24 mouse cellular contexts compared by ENCODE assay signal in the genomic region with DNA sequence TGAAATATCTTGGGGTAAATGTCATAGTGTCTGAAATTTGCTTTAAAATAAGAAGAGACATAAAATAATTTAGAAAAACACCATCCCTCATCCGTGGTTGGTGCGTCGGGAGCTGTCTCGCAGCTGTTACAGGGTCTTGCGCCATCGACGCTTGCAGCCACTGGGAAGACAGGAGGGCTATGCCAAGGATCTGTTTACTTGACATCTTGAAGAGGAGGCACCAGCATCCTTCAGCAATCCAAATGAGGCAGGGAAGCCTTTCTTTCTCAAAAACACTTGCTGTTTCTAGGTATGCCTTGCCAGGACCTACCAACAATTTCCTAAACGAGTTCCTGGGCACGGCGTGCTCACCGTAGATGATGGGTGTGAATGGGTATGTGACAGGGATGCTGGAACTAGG. TPM values are rescaled to one million over a fixed set of nuclear protein-coding genes. Genes with fewer than 3 reads are reported as not detected.
A peak's percentile ranks its signal among the peaks of the same experiment; 100 is the strongest.
DNase-seq lines count a peak whose midpoint lies in the region; ATAC-seq and TF ChIP-seq lines count a peak whose summit lies in the region.
"Had no signal": no experiment of that assay in that cellular context is flagged by ENCODE, and none has a peak within 500 bp of the region (broad histone marks: within the 10 kb centered on the region; RNA-seq: fewer than 3 reads in every experiment).

No protein-coding gene starts in this region.

- no peaks in the 10 kb centered on the region for H3K27me3 ChIP-seq in liver, embryonic 13.5 days
- no peaks in the 10 kb centered on the region for H3K27me3 ChIP-seq in CH12.LX (replicated peaks)
- no peaks in the 10 kb centered on the region for H3K27me3 ChIP-seq in liver, embryonic 14.5 days (ENCODE audit: control insufficient read depth, insufficient read depth, low read length)
- no peaks in the 10 kb centered on the region for H3K27me3 ChIP-seq in midbrain, postnatal 0 days (ENCODE audit: insufficient read depth, low read length)
- H3K27me3 ChIP-seq: embryonic facial prominence, embryonic 12.5 days; heart, embryonic 15.5 days; limb, embryonic 15.5 days; neural tube, embryonic 13.5 days had no signal

- peaks cover 91% of the 10 kb centered on the region for H3K4me1 ChIP-seq in liver, embryonic 13.5 days (replicated peaks)
- H3K4me1 ChIP-seq in CH12.LX (ENCODE audit: control insufficient read depth in 1 of 2, insufficient read depth in 2 of 2): peaks cover 25 to 90% of the 10 kb centered on the region in 2 experiments
- peaks cover 50 to 66% of the 10 kb centered on the region in 2 experiments for H3K4me1 ChIP-seq in liver, embryonic 14.5 days (replicated peaks; ENCODE audit: control insufficient read depth in 2 of 2, insufficient read depth in 2 of 2, low read length in 1 of 2)
- H3K4me1 ChIP-seq in midbrain, postnatal 0 days (ENCODE audit: insufficient read depth, low read length): peaks cover 3% of the 10 kb centered on the region; the same call in 1 of the 2 replicates
- H3K4me1 ChIP-seq: embryonic facial prominence, embryonic 12.5 days had no signal

- no peak overlapping the region for H3K4me2 ChIP-seq in liver, embryonic 13.5 days
- H3K4me2 ChIP-seq in CH12.LX (ENCODE audit: insufficient read depth, low read depth, poor library complexity, severe bottlenecking): no peak overlapping the region
- no peak overlapping the region for H3K4me2 ChIP-seq in liver, embryonic 14.5 days (ENCODE audit: low read depth)
- no peak overlapping the region for H3K4me2 ChIP-seq in midbrain, postnatal 0 days (ENCODE audit: low read depth, low read length, poor library complexity, severe bottlenecking)
- H3K4me2 ChIP-seq: embryonic facial prominence, embryonic 12.5 days; heart, embryonic 15.5 days; hindbrain, embryonic 14.5 days; limb, embryonic 15.5 days; neural tube, embryonic 13.5 days had no signal

- TF ChIP-seq POLR2A in CH12.LX (IDR thresholded peaks at IDR 0.05; ENCODE audit: low read depth, low read length): no peak

- H3K79me2 ChIP-seq in CH12.LX (replicated peaks; ENCODE audit: control insufficient read depth, extremely low read depth, insufficient read depth, poor library complexity, severe bottlenecking): peaks cover 12% of the 10 kb centered on the region

- H3K9ac ChIP-seq in liver, embryonic 13.5 days: no peak overlapping the region
- H3K9ac ChIP-seq in CH12.LX (ENCODE audit: insufficient read depth, low read depth): no peak overlapping the region
- no peak overlapping the region for H3K9ac ChIP-seq in liver, embryonic 14.5 days (replicated peaks)
- no peak overlapping the region for H3K9ac ChIP-seq in midbrain, postnatal 0 days (replicated peaks; ENCODE audit: low read length, poor library complexity, severe bottlenecking)
- H3K9ac ChIP-seq: embryonic facial prominence, embryonic 12.5 days; heart, embryonic 15.5 days; hindbrain, embryonic 14.5 days; limb, embryonic 15.5 days; neural tube, embryonic 13.5 days had no signal

- in situ Hi-C loops in CH12.LX (cut with MboI; ENCODE audit: low pct_ligation_motif_present, low pct_unique_long_range_greater_than_20kb, low sequenced_read_pairs): no loop called here

- no peaks in the 10 kb centered on the region for H3K36me3 ChIP-seq in liver, embryonic 13.5 days
- H3K36me3 ChIP-seq in CH12.LX (replicated peaks in 1 of 2; ENCODE audit: control insufficient read depth in 1 of 2, insufficient read depth in 1 of 2, low read length in 1 of 2): no peaks in the 10 kb centered on the region
- no peaks in the 10 kb centered on the region for H3K36me3 ChIP-seq in liver, embryonic 14.5 days (replicated peaks; ENCODE audit: control insufficient read depth, insufficient read depth, low read depth)
- no peaks in the 10 kb centered on the region for H3K36me3 ChIP-seq in midbrain, postnatal 0 days (ENCODE audit: insufficient read depth, low read length)
- H3K36me3 ChIP-seq: embryonic facial prominence, embryonic 12.5 days; heart, embryonic 15.5 days; limb, embryonic 15.5 days; neural tube, embryonic 13.5 days had no signal

- H3K27ac ChIP-seq in liver, embryonic 13.5 days: peak overlapping the region; percentile 68
- H3K27ac ChIP-seq in CH12.LX (ENCODE audit: insufficient read depth, low read depth): peak overlapping the region; percentile 89
- peak overlapping the region; percentile 8; the same call in 1 of the 2 replicates for H3K27ac ChIP-seq in liver, embryonic 14.5 days
- H3K27ac ChIP-seq in midbrain, postnatal 0 days (ENCODE audit: low read depth, low read length): no peak overlapping the region
- H3K27ac ChIP-seq: embryonic facial prominence, embryonic 12.5 days; gastrocnemius, adult 2 months; heart, embryonic 15.5 days; hindbrain, embryonic 14.5 days; limb, embryonic 15.5 days; neural tube, embryonic 13.5 days had no signal

- H3K4me3 ChIP-seq in liver, embryonic 13.5 days (replicated peaks): no peak overlapping the region
- H3K4me3 ChIP-seq in CH12.LX (replicated peaks in 1 of 3; ENCODE audit: low read depth in 2 of 3, low read length in 2 of 3, poor library complexity in 1 of 3): no peak overlapping the region
- H3K4me3 ChIP-seq in liver, embryonic 14.5 days (ENCODE audit: insufficient read depth in 1 of 2, low read depth in 2 of 2, low read length in 2 of 2): no peak overlapping the region
- no peak overlapping the region for H3K4me3 ChIP-seq in midbrain, postnatal 0 days (ENCODE audit: low read depth, low read length)
- H3K4me3 ChIP-seq: embryonic facial prominence, embryonic 12.5 days; gastrocnemius, adult 2 months; heart, embryonic 15.5 days; limb, embryonic 15.5 days; neural tube, embryonic 13.5 days had no signal

- TF ChIP-seq CTCF in CH12.LX (conservative IDR thresholded peaks at IDR 0.05 in 1 of 2, IDR thresholded peaks at IDR 0.05 in 1 of 2; ENCODE audit: low read depth in 2 of 2, low read length in 2 of 2): no peak
- TF ChIP-seq CTCF in liver, embryonic 14.5 days (IDR thresholded peaks at IDR 0.05; ENCODE audit: low read depth): no peak
- TF ChIP-seq CTCF in midbrain, postnatal 0 days (IDR thresholded peaks at IDR 0.05): no peak

- dilution Hi-C loops in CH12.LX (cut with MboI; ENCODE audit: extremely low pct_ligation_motif_present, extremely low pct_unique_long_range_greater_than_20kb, low sequenced_read_pairs): loop anchor here (25.0 kb wide), 1 partner anchor 102 kb away; no protein-coding TSS in a partner anchor

- WGBS in liver, embryonic 13.5 days (ENCODE audit: insufficient replicate concordance): 85% methylated on average over 11 of the region's 11 CpGs
- 85% methylated on average over 11 of the region's 11 CpGs for WGBS in liver, embryonic 14.5 days (ENCODE audit: insufficient replicate concordance)
- WGBS in midbrain, postnatal 0 days: 87% methylated on average over 11 of the region's 11 CpGs

- DNase-seq in liver, embryonic 13.5 days: no peak
- no peak for DNase-seq in liver
- no peak for DNase-seq in CH12.LX (ENCODE audit: extremely low read depth)
- DNase-seq in MN1 (ENCODE audit: low spot score): peak; percentile 62
- DNase-seq in liver, embryonic 14.5 days (ENCODE audit: low read depth in 3 of 3, low spot score in 3 of 3): no peak
- no peak for DNase-seq in midbrain, postnatal 0 days (ENCODE audit: low spot score)
- no peak for DNase-seq in embryo, embryonic 11 days
- no peak for DNase-seq in natural killer cell, adult 2 months (ENCODE audit: low spot score in 2 of 2)
- DNase-seq: adrenal gland, postnatal 25 days; cerebellum, adult 11 months; cerebellum, postnatal 10 days; gastrocnemius, adult 2 months; heart, postnatal 36 days; kidney, adult 8-10 months; kidney, postnatal 10 days; left cerebral cortex, postnatal 4 days; midbrain, embryonic 14.5 days; retina, postnatal 1 day; thymus, postnatal 14 days had no signal

- TF ChIP-seq RAD21 in CH12.LX (IDR thresholded peaks at IDR 0.05; ENCODE audit: low read depth, low read length): no peak

- no peak for ATAC-seq in liver, embryonic 13.5 days (ENCODE audit: low read depth)
- ATAC-seq in liver, embryonic 14.5 days (ENCODE audit: insufficient read depth): no peak
- ATAC-seq in midbrain, postnatal 0 days (ENCODE audit: low FRiP score): no peak

- no peaks in the 10 kb centered on the region for H3K9me3 ChIP-seq in liver, embryonic 13.5 days (replicated peaks)
- no peaks in the 10 kb centered on the region for H3K9me3 ChIP-seq in CH12.LX (replicated peaks; ENCODE audit: low read length)
- no peaks in the 10 kb centered on the region for H3K9me3 ChIP-seq in liver, embryonic 14.5 days (ENCODE audit: control insufficient read depth, low read length)
- no peaks in the 10 kb centered on the region for H3K9me3 ChIP-seq in midbrain, postnatal 0 days (ENCODE audit: low read length)
- H3K9me3 ChIP-seq: embryonic facial prominence, embryonic 12.5 days; heart, embryonic 15.5 days; limb, embryonic 15.5 days; neural tube, embryonic 13.5 days had no signal

- no peak for TF ChIP-seq EP300 in CH12.LX (IDR thresholded peaks at IDR 0.05; ENCODE audit: low read length)
- TF ChIP-seq EP300 in liver, embryonic 14.5 days (IDR thresholded peaks at IDR 0.05; ENCODE audit: low read depth): no peak

TF ChIP-seq in CH12.LX, 34 proteins besides CTCF, POLR2A, EP300 and RAD21:
- TF ChIP-seq PAX5 (IDR thresholded peaks at IDR 0.05; ENCODE audit: low read length) (no peak), KAT2A (IDR thresholded peaks at IDR 0.05; ENCODE audit: insufficient replicate concordance, low read length) (no peak), MXI1 (IDR thresholded peaks at IDR 0.05; ENCODE audit: low read depth, low read length) (no peak), IRF4 (IDR thresholded peaks at IDR 0.05; ENCODE audit: low read depth, low read length) (no peak), NELFE (IDR thresholded peaks at IDR 0.05; ENCODE audit: low read depth, low read length) (no peak), UBTF (IDR thresholded peaks at IDR 0.05; ENCODE audit: low read depth, low read length) (no peak), GABPA (IDR thresholded peaks at IDR 0.05; ENCODE audit: insufficient replicate concordance, low read depth, low read length) (no peak), ZNF384 (IDR thresholded peaks at IDR 0.05; ENCODE audit: low read depth, low read length) (no peak)

RNA-seq across cellular contexts. Expression of a gene that starts 30.6 kb away (rescaled TPM):
- 1.8 and 2.0 TPM in 2 replicates for polyA plus RNA-seq in liver, embryonic 13.5 days (2015; fragmentation: Nextera tagmentation; extraction: Ambion mirVana)
- 33.0 and 38.4 TPM in 2 replicates for total RNA-seq in CH12.LX (2012; rRNA removed)
- 31.2 and 34.4 TPM in 2 replicates for total RNA-seq in CH12.LX (2014; rRNA removed)
- polyA plus RNA-seq in CH12.LX (2012; ENCODE audit: insufficient read length, low read depth): 26.6 and 27.6 TPM in 2 replicates
- polyA plus RNA-seq in liver, embryonic 14.5 days (2012; rRNA removed): 1.4 and 2.0 TPM in 2 replicates
- 2.1 and 2.5 TPM in 2 replicates for polyA plus RNA-seq in liver, embryonic 14.5 days (2014; fragmentation: Nextera tagmentation; extraction: Ambion mirVana)
- 78.5 and 79.5 TPM in 2 replicates for total RNA-seq in midbrain, postnatal 0 days (2014; rRNA removed)
- polyA plus RNA-seq in midbrain, postnatal 0 days (2015; fragmentation: Nextera tagmentation; extraction: Ambion mirVana): 11.2 and 12.9 TPM in 2 replicates
